Mouse (Mus musculus): Measurements from ENCODE around the gene Dapk3. TPM values are rescaled to one million over a fixed set of nuclear protein-coding genes. Genes with fewer than 3 reads are reported as not detected.
"Not testable (repeated sequence)": the region's sequence is repeated elsewhere in the genome, so short reads cannot be mapped to it uniquely, and the experiment has no call there.

Gene Dapk3
- polyA plus RNA-seq, 1 experiment: 58.0 TPM

DNA sequence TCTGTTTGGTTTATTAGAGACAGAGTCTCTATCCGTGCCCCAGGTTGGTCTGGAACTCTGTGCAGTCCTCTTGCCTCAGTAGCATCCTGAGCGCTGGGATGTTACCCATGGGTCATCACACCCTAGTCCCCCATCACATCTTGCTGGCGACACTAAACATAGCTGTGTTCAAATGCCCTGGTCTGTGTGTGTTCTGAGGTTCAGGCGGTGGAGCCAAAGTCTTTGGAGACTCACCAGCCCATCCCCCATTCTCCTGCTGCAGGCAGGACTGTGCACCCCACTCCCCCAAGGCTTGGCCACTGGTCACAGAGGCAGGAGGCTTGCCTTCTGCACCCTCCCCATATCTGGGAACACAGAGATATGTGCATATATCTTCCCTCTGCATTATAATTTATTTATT, 21.3 kb downstream of the Dapk3 start:
- DNase-seq (ENCODE audit: low read depth in 1 of 2, low spot score in 2 of 2): no peak
- H3K27me3 ChIP-seq (ENCODE audit: control insufficient read depth, insufficient read depth, low read length): no peaks in the 10 kb centered on the region
- H3K4me1 ChIP-seq (ENCODE audit: control insufficient read depth, insufficient read depth, insufficient read length): no peaks in the 10 kb centered on the region
- no peak overlapping the region for H3K4me3 ChIP-seq (ENCODE audit: extremely low read depth, insufficient read depth, insufficient read length)
- H3K36me3 ChIP-seq (ENCODE audit: control insufficient read depth, insufficient read depth, low read length): no peaks in the 10 kb centered on the region
- 75% methylated on average over 4 of the region's 4 CpGs for WGBS
- TF ChIP-seq CTCF (IDR thresholded peaks at IDR 0.05; ENCODE audit: extremely low read depth, insufficient read depth, insufficient read length, insufficient replicate concordance): no peak
- no peak for TF ChIP-seq POLR2A (IDR thresholded peaks at IDR 0.05; ENCODE audit: low read depth, low read length)
- no peak overlapping the region for H3K27ac ChIP-seq (ENCODE audit: insufficient read depth, low read length)

DNA sequence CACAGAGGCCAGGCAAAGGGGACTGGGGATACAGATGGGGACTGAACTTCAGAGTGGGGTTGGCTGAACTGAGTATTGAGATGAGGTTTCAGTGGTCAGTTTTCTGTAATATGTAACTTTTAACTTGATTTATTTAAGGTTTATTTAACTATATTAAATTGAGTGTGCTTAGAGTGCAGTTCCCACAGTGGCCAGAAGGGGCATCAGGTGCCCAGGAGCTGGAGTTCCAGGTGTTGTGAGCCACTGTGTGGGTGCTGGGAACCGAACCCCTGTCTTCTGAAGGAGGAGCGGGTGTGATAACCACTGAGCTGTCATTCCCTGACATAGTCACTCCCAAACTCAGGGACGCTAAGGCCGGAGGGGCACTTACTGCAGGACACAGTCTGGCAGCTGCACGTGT, 27.3 kb downstream of the Dapk3 start:
- no peaks in the 10 kb centered on the region for H3K27me3 ChIP-seq (ENCODE audit: control insufficient read depth, insufficient read depth, low read length)
- WGBS: 94% methylated on average over 5 of the region's 5 CpGs
- no peak for DNase-seq (ENCODE audit: low read depth in 1 of 2, low spot score in 2 of 2)
- no peak overlapping the region for H3K27ac ChIP-seq (ENCODE audit: insufficient read depth, low read length)
- H3K4me1 ChIP-seq (ENCODE audit: control insufficient read depth, insufficient read depth, insufficient read length): no peaks in the 10 kb centered on the region
- TF ChIP-seq POLR2A (IDR thresholded peaks at IDR 0.05; ENCODE audit: low read depth, low read length) (no peak), CTCF (IDR thresholded peaks at IDR 0.05; ENCODE audit: extremely low read depth, insufficient read depth, insufficient read length, insufficient replicate concordance) (0 out of 2 replicates have a peak, but pooled peaks have one; percentile 16)
- H3K4me3 ChIP-seq (ENCODE audit: extremely low read depth, insufficient read depth, insufficient read length): no peak overlapping the region
- no peaks in the 10 kb centered on the region for H3K36me3 ChIP-seq (ENCODE audit: control insufficient read depth, insufficient read depth, low read length)

DNA sequence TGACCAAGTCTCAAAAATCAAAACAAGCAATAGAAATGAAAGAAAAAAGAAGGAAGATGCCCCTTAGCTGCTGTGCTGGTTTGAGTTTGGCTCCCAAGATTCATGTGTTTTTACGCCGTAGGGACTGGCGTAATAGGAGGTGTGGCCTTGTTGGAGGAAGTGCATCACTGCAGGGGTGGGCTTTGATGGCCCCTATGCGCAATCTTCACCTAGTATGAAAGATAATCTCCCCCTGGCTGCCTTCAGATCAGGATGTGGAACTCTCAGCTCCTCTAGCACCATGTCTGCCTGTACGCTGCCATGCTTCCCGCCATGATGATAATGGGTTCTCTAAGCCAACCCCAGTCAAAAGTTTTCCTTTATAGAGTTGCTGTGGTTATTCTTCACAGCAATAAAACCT, 33.5 kb downstream of the Dapk3 start:
- no peak for DNase-seq (ENCODE audit: low read depth in 1 of 2, low spot score in 2 of 2)
- Histone ChIP-seq H3K36me3 (ENCODE audit: control insufficient read depth, insufficient read depth, low read length) (no peaks in the 10 kb centered on the region), H3K4me1 (ENCODE audit: control insufficient read depth, insufficient read depth, insufficient read length) (no peaks in the 10 kb centered on the region), H3K27me3 (ENCODE audit: control insufficient read depth, insufficient read depth, low read length) (no peaks in the 10 kb centered on the region), H3K4me3 (ENCODE audit: extremely low read depth, insufficient read depth, insufficient read length) (no peak overlapping the region), H3K27ac (ENCODE audit: insufficient read depth, low read length) (no peak overlapping the region)
- TF ChIP-seq CTCF (IDR thresholded peaks at IDR 0.05; ENCODE audit: extremely low read depth, insufficient read depth, insufficient read length, insufficient replicate concordance) (no peak), POLR2A (IDR thresholded peaks at IDR 0.05; ENCODE audit: low read depth, low read length) (no peak)
- 82% methylated on average over 6 of the region's 6 CpGs for WGBS

DNA sequence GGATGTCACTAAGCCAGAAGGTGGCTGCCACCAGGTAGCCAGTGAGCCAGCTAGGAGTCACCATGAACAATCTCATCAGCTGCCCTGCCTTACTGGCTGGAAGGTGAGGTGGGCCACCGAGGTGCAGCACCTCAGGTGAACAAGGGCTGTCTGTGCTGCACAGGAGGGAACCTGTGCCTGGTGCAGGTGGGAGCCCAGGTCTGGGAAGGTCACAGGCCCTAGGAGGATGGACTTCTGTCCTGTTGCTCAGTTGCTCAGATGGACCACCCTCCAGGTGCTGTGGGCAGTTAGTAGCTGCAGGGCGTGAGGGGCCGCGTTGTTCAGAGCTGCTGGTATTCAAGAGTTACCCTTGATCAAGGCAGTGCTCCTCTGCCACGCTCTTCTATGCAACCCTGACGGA, 34.0 kb downstream of the Dapk3 start:
- H3K4me1 ChIP-seq (ENCODE audit: control insufficient read depth, insufficient read depth, insufficient read length): peaks cover 4% of the 10 kb centered on the region; the same call in 1 of the 2 replicates
- 83% methylated on average over 6 of the region's 6 CpGs for WGBS
- H3K4me3 ChIP-seq (ENCODE audit: extremely low read depth, insufficient read depth, insufficient read length): no peak overlapping the region
- H3K36me3 ChIP-seq (ENCODE audit: control insufficient read depth, insufficient read depth, low read length): no peaks in the 10 kb centered on the region
- TF ChIP-seq POLR2A (IDR thresholded peaks at IDR 0.05; ENCODE audit: low read depth, low read length): no peak
- TF ChIP-seq CTCF (IDR thresholded peaks at IDR 0.05; ENCODE audit: extremely low read depth, insufficient read depth, insufficient read length, insufficient replicate concordance): no peak
- no peak for DNase-seq (ENCODE audit: low read depth in 1 of 2, low spot score in 2 of 2)
- no peaks in the 10 kb centered on the region for H3K27me3 ChIP-seq (ENCODE audit: control insufficient read depth, insufficient read depth, low read length)
- no peak overlapping the region for H3K27ac ChIP-seq (ENCODE audit: insufficient read depth, low read length)

DNA sequence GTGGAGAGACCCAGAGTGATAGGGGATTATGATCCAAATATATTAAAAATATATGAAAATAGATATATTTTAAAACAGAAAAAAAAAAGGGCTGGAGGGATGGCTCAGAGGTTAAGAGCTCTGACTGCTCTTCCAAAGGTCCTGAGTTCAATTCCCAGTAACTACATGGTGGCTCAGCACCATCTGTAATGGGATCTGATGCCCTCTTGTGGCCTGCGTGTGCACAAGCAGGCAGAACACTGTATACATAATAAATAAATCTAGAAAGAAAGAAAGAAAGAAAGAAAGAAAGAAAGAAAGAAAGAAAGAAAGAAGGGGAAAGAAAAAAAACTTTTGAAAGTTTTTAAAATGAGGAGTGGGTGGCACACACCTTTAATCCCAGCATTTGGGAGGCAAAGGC, 34.5 kb downstream of the Dapk3 start:
- not testable (repeated sequence) for H3K4me3 ChIP-seq (ENCODE audit: extremely low read depth, insufficient read depth, insufficient read length); H3K36me3 ChIP-seq (ENCODE audit: control insufficient read depth, insufficient read depth, low read length); H3K4me1 ChIP-seq (ENCODE audit: control insufficient read depth, insufficient read depth, insufficient read length); H3K27ac ChIP-seq (ENCODE audit: insufficient read depth, low read length); H3K27me3 ChIP-seq (ENCODE audit: control insufficient read depth, insufficient read depth, low read length)
- DNase-seq (ENCODE audit: low read depth in 1 of 2, low spot score in 2 of 2): peak in 1 of 2 experiments; percentile 32
- WGBS: 6% methylated on average over 1 of the region's 1 CpGs
- peak; percentile 29; the same call in 1 of the 2 replicates for TF ChIP-seq CTCF (IDR thresholded peaks at IDR 0.05; ENCODE audit: extremely low read depth, insufficient read depth, insufficient read length, insufficient replicate concordance)

DNA sequence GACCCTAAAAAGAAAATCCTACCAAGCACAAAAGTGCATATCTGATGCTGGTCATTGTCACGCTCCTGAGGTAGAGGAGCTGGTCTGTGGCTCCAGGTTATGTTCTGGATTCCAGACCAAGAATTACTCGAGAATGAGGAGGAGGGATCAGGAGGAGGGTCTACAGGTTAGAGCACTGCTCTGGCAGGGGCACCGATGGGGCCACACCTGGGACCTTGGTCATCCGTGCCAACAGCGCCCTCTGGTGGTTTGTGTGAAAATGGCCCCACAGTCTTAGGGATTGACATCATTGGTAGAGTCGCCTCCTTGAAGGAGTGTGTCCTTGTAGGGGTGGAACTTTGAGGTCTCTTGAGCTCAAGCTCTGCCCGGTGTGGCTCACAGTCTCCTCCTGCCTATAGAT, 35.2 kb downstream of the Dapk3 start:
- Histone ChIP-seq H3K4me3 (ENCODE audit: extremely low read depth, insufficient read depth, insufficient read length) (no peak overlapping the region), H3K36me3 (ENCODE audit: control insufficient read depth, insufficient read depth, low read length) (no peaks in the 10 kb centered on the region), H3K27ac (ENCODE audit: insufficient read depth, low read length) (no peak overlapping the region), H3K27me3 (ENCODE audit: control insufficient read depth, insufficient read depth, low read length) (no peaks in the 10 kb centered on the region), H3K4me1 (ENCODE audit: control insufficient read depth, insufficient read depth, insufficient read length) (peaks cover 4% of the 10 kb centered on the region; the same call in 1 of the 2 replicates)
- 15% methylated on average over 7 of the region's 7 CpGs for WGBS
- no peak for TF ChIP-seq POLR2A (IDR thresholded peaks at IDR 0.05; ENCODE audit: low read depth, low read length)
- peak; percentile 89 for TF ChIP-seq CTCF (IDR thresholded peaks at IDR 0.05; ENCODE audit: extremely low read depth, insufficient read depth, insufficient read length, insufficient replicate concordance)
- DNase-seq (ENCODE audit: low read depth in 1 of 2, low spot score in 2 of 2): peak; percentile 49 to 76

DNA sequence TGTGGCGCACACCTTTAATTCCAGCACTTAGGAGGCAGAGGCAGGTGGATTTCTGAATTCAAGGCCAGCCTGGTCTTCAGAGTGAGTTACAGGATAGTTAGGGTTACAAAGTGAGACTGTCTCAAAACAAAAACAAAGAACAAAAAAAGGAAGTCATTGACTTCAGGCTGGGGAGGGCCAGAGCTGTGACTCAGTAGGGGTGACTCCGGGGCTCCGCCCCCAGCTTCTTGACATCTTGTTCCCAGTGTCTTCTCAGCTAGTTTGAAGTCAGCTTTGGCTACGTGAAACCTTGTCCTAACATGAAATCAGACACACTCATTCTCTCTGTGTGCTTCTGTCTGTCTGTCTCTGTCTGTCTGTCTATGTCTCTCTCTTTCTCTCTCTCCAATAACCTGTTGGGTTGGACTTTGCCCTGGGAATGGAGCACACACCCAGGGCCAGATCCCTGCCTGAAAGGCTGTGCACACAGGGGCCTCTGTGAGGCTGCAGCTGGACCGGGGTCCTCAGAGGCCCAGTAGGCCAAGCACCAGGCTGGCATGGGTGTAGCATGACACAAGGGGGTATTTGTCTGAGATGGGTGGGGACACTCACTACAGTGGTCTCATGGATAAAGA, 38.7 kb downstream of the Dapk3 start:
- WGBS: 63% methylated on average over 5 of the region's 5 CpGs

DNA sequence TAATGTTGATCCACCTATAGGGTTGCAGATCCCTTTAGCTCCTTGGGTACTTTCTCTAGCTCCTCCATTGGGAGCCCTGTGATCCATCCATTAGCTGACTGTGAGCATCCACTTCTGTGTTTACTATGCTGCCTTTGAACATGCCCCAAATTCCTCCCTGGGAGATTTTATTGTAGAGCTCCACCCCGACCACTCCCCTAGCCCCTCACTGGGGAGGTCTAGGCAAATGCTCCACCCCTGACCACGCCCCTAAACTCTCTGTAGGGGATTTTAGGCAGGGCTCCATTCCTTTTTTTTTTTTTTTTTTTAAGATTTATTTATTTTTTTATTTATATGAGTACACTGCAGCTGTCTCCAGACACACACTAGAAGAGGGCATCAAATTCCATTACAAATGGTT, 40.9 kb downstream of the Dapk3 start:
- not testable (repeated sequence) for H3K27me3 ChIP-seq (ENCODE audit: control insufficient read depth, insufficient read depth, low read length); H3K27ac ChIP-seq (ENCODE audit: insufficient read depth, low read length); H3K4me1 ChIP-seq (ENCODE audit: control insufficient read depth, insufficient read depth, insufficient read length); H3K36me3 ChIP-seq (ENCODE audit: control insufficient read depth, insufficient read depth, low read length); DNase-seq (ENCODE audit: low read depth in 1 of 2, low spot score in 2 of 2); H3K4me3 ChIP-seq (ENCODE audit: extremely low read depth, insufficient read depth, insufficient read length)
- WGBS: 68% methylated on average over 2 of the region's 2 CpGs

More for the DNA sequence above, 38.7 kb downstream of the Dapk3 start:
- peaks cover 4% of the 10 kb centered on the region; the same call in 1 of the 2 replicates for H3K4me1 ChIP-seq (ENCODE audit: control insufficient read depth, insufficient read depth, insufficient read length)
- no peak overlapping the region for H3K27ac ChIP-seq (ENCODE audit: insufficient read depth, low read length)
- H3K27me3 ChIP-seq (ENCODE audit: control insufficient read depth, insufficient read depth, low read length): no peaks in the 10 kb centered on the region
- no peak overlapping the region for H3K4me3 ChIP-seq (ENCODE audit: extremely low read depth, insufficient read depth, insufficient read length)
- peak in 1 of 2 experiments; percentile 27 for DNase-seq (ENCODE audit: low read depth in 1 of 2, low spot score in 2 of 2)
- no peaks in the 10 kb centered on the region for H3K36me3 ChIP-seq (ENCODE audit: control insufficient read depth, insufficient read depth, low read length)
- TF ChIP-seq POLR2A (IDR thresholded peaks at IDR 0.05; ENCODE audit: low read depth, low read length) (no peak), CTCF (IDR thresholded peaks at IDR 0.05; ENCODE audit: extremely low read depth, insufficient read depth, insufficient read length, insufficient replicate concordance) (no peak)
